Mouse (Mus musculus) neural tube, embryonic 14.5 days (tissue): ENCODE data around the gene Agpat4. TPM values are rescaled to one million over a fixed set of nuclear protein-coding genes. Genes with fewer than 3 reads are reported as not detected.

Experiments
- ATAC-seq: fragments of 200-750 bp; cut with Nextera tagmentation; 2 replicates; pipeline ENCODE4 v1.8.0; 2017; ENCODE audit warnings: low read depth, mild to moderate bottlenecking, moderate TSS enrichment, moderate library complexity
- H3K27ac ChIP-seq: fragments of 300-500 bp; sonication (generic); 2 replicates; pipeline ENCODE4 v1.5.1; 2014; ENCODE audit warnings: low read depth, mild to moderate bottlenecking, control low read depth, low read length, moderate library complexity, mixed read lengths
- H3K27me3 ChIP-seq: fragments of 300-500 bp; sonication (generic); 2 replicates; pipeline ENCODE4 v1.6.1; 2014; ENCODE audit warnings: low read length; ENCODE audit not compliant: control insufficient read depth, insufficient read depth
- H3K36me3 ChIP-seq: fragments of 300-500 bp; sonication (generic); 2 replicates; pipeline ENCODE4 v1.6.1; 2014; ENCODE audit warnings: low read length, mixed read lengths; ENCODE audit not compliant: control insufficient read depth, insufficient read depth
- H3K4me1 ChIP-seq: fragments of 300-500 bp; sonication (generic); 2 replicates; pipeline ENCODE4 v1.6.1; 2014; ENCODE audit warnings: low read length; ENCODE audit not compliant: control insufficient read depth, insufficient read depth
- H3K4me2 ChIP-seq: fragments of 300-500 bp; sonication (generic); 2 replicates; pipeline ENCODE4 v1.6.1; 2014; ENCODE audit warnings: mild to moderate bottlenecking, low read depth, low read length, control low read depth
- H3K4me3 ChIP-seq: fragments of 300-500 bp; sonication (generic); 2 replicates; pipeline ENCODE4 v1.5.1; 2014; ENCODE audit warnings: low read depth, low read length, control low read depth, mixed read lengths
- H3K9ac ChIP-seq: fragments of 300-500 bp; sonication (generic); replicated peaks from 2 replicates; pipeline ENCODE4 v1.6.1; 2014; ENCODE audit warnings: low read depth, mild to moderate bottlenecking, control low read depth, low read length, mixed read lengths
- H3K9me3 ChIP-seq: fragments of 300-500 bp; sonication (generic); 2 replicates; pipeline ENCODE4 v1.6.1; 2016; ENCODE audit warnings: low read length; ENCODE audit not compliant: control insufficient read depth
- WGBS: fragments of 180-500 bp; shearing (Covaris S2); extraction: QIAGEN DNeasy Blood & Tissue Kit; methylation state at CpG from one replicate; pipeline ENCODE4 v1.1.7; 2014; 5-methylcytosine and 5-hydroxymethylcytosine counted together
- polyA plus RNA-seq: library from polyadenylated mRNA; unstranded; fragments of >200 nt; fragmentation: Nextera tagmentation; extraction: Ambion mirVana; gene quantifications from 2 replicates; pipeline ENCODE4 v1.2.1, GENCODE M21; 2014

Gene Agpat4
- polyA plus RNA-seq, 1 experiment from 2014 or later: 36.5 TPM

DNA sequence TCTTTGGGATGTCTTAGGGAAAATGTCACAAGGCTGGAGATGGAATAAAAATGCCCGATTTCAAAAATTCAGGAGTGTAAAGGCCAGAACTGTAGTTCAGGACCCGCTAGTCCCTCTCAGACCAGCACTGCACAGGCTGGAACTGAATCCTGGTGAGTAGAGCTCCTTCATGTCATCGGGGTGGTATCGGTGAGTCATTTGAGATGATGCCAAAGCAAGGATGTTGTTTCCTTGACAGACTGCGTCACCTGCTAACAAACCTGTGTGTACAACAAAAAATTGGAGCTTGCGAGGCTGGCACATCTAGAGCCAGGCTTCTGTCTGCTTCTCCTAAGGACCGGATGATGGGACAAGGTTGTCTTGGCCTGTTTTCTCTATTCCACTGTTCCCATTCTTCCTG, 13.1 kb downstream of the Agpat4 start:
- WGBS: 95% methylated on average over 7 of the region's 7 CpGs
- H3K4me3 ChIP-seq: no peak overlapping the region
- H3K27me3 ChIP-seq: no peaks in the 10 kb centered on the region
- H3K9me3 ChIP-seq: no peaks in the 10 kb centered on the region
- no peak overlapping the region for H3K9ac ChIP-seq
- 0 out of 2 replicates have a peak, but pooled peaks cover 3% of the 10 kb centered on the region for H3K36me3 ChIP-seq
- no peak for ATAC-seq
- no peak overlapping the region for H3K4me2 ChIP-seq
- H3K27ac ChIP-seq: no peak overlapping the region
- H3K4me1 ChIP-seq: no peaks in the 10 kb centered on the region

DNA sequence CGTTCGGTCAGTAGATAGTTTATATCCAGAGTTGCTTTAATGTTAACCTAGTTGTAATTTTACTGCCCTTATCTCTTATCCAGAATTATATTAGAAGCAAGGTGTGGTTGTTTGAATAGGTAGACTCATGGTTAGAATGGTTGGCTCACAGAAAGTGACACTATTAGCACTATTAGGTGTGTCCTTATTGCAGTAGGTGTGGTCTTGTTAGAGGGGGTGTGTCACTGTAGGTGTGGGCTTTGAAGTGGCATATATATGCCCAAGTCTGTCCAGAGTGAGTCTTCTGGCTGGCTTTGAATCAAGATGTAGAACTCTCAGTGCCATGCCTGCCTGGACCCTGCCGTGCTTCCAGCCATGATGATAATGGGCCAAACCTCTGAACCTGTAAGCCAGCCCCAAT, 14.4 kb downstream of the Agpat4 start:
- no peak for ATAC-seq

DNA sequence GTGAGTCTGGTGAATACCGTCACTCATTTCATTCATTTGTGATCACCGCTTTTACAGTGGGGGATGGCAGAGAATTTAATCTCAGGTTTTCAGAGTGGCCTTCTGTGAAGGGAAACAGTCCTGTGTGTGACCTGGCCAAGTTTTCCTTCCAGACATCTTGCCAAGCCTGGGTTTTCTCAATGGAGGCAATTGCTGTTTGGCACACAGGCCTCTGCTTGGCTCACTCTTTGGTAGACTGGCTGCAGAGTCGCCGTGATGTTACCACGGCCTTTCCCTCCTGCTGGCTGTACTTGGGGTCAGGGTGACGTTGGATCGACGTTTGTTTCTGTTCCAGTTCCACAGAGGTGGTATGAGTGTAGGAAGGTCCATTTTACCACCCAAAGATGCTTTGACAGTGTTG, 15.5 kb downstream of the Agpat4 start:
- 91% methylated on average over 8 of the region's 8 CpGs for WGBS
- H3K9me3 ChIP-seq: no peaks in the 10 kb centered on the region
- H3K4me2 ChIP-seq: no peak overlapping the region
- no peaks in the 10 kb centered on the region for H3K4me1 ChIP-seq
- H3K9ac ChIP-seq: no peak overlapping the region
- ATAC-seq: no peak
- H3K4me3 ChIP-seq: no peak overlapping the region
- no peak overlapping the region for H3K27ac ChIP-seq
- H3K27me3 ChIP-seq: no peaks in the 10 kb centered on the region
- H3K36me3 ChIP-seq: 0 out of 2 replicates have a peak, but pooled peaks cover 3% of the 10 kb centered on the region

More for the DNA sequence above, 14.4 kb downstream of the Agpat4 start:
- Histone ChIP-seq H3K4me3 (no peak overlapping the region), H3K9ac (no peak overlapping the region), H3K4me2 (no peak overlapping the region), H3K27me3 (no peaks in the 10 kb centered on the region), H3K27ac (no peak overlapping the region), H3K36me3 (0 out of 2 replicates have a peak, but pooled peaks cover 3% of the 10 kb centered on the region), H3K9me3 (no peaks in the 10 kb centered on the region), H3K4me1 (no peaks in the 10 kb centered on the region)
- 95% methylated on average over 3 of the region's 3 CpGs for WGBS

DNA sequence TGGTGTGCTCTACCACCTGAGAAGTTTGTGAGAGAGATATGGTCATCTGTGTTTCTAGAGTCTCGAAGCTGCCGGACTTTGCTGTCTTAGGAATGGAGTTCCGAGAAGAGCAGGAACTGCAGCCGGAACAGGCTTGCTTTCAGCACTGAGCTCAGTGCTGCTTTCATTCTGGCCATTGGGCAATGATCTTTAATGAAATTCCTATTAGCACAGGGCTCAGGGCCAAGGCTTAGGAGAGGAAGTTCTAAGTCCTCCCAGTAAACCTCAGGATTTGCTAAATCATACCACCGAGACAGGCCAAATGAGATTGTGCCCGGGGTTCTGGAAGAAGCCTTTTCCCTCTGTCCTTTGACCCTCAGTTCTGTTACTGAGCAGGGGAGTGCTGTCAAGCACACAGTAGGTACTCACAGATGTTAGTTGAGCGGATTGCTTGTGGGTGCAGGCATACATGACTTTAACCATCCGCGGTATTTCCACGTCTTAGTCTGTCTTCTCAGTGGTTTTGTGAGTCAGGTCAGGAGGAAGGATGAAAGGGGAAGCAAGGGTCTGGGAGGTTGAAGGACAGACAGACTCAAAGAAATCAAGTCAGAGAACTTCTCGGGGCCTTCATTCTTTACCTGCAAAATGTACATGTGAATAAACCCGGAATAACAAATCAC, 16.6 kb downstream of the Agpat4 start:
- Histone ChIP-seq H3K9ac (no peak overlapping the region), H3K27ac (no peak overlapping the region), H3K9me3 (no peaks in the 10 kb centered on the region), H3K36me3 (0 out of 2 replicates have a peak, but pooled peaks cover 3% of the 10 kb centered on the region), H3K27me3 (no peaks in the 10 kb centered on the region), H3K4me1 (no peaks in the 10 kb centered on the region), H3K4me2 (no peak overlapping the region), H3K4me3 (no peak overlapping the region)
- WGBS: 94% methylated on average over 12 of the region's 12 CpGs
- ATAC-seq: no peak

DNA sequence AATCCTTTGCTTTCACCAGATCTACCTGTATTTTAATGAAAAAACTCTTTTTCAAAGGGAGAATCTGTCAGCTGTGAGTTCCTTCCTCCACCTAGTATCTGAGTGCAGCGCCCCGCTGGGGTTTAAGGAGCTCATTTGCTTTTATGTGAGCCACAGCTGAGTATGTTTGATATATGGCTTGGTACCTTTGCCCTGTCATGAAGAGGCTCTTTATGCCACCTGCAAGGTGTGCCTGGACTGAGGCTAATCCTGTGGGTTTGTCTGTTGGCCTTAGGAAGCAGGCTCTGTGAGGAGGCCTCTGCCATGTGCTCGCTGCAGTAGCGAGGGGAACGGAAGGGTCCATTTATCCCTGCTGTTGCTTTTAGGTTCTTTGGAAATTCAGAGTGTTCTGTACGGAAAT, 19.9 kb downstream of the Agpat4 start:
- Histone ChIP-seq H3K4me3 (no peak overlapping the region), H3K36me3 (no peaks in the 10 kb centered on the region), H3K9ac (no peak overlapping the region), H3K4me1 (no peaks in the 10 kb centered on the region), H3K27ac (no peak overlapping the region), H3K27me3 (no peaks in the 10 kb centered on the region), H3K4me2 (no peak overlapping the region), H3K9me3 (no peaks in the 10 kb centered on the region)
- no peak for ATAC-seq
- 93% methylated on average over 6 of the region's 6 CpGs for WGBS

DNA sequence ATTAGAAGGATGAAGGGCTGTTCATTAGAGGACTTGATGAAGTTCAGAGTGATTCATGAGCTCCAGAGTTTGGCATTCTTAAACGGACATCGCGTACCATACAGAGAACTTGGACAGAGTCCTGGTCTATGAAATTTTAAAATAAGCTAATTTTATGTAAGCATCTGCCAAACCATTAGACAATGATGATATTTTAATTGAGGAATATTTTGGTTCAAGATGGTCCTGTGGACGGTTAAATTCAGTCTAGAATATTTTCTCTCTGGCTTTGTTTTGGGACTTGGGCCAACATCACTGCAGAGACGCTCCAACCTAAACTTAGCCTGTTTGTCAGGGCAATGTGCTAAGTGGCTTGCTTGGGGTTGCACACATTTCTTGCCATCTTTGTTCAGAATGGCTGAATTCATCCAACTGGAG, 25.5 kb downstream of the Agpat4 start:
- Histone ChIP-seq H3K4me3 (no peak overlapping the region), H3K4me1 (no peaks in the 10 kb centered on the region), H3K27ac (no peak overlapping the region), H3K27me3 (no peaks in the 10 kb centered on the region), H3K4me2 (no peak overlapping the region), H3K9me3 (no peaks in the 10 kb centered on the region), H3K9ac (no peak overlapping the region), H3K36me3 (no peaks in the 10 kb centered on the region)
- WGBS: 84% methylated on average over 5 of the region's 5 CpGs
- ATAC-seq: no peak

DNA sequence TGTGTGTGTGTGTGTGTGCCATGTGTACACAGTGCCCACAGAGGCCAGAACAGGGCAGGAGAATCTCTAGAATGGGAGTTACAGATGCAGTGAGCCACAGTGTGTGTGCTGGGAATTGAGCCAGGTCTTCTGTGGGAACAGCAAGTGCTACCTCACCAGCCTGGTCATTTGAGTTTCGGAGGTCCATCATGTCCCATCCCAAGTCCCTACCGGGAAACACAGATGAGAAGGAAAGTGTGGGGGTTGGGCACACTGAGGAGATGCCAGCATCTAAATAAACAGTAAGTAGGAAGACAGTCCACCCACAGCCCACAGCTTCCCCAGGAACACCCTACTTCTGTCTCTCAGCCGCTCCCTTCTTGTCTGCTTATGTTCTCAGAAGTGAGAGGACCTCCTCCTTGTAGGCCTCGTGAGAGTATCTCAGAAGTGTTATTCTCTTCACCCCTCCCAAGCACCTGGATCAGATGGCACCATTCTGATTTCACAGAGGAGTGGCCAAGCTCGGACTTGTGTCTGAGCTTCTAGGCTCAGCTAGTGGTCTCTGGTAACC, 27.7 kb downstream of the Agpat4 start:
- no peak for ATAC-seq
- Histone ChIP-seq H3K9me3 (no peaks in the 10 kb centered on the region), H3K4me2 (no peak overlapping the region), H3K4me3 (no peak overlapping the region), H3K4me1 (no peaks in the 10 kb centered on the region), H3K9ac (no peak overlapping the region), H3K27ac (no peak overlapping the region), H3K27me3 (no peaks in the 10 kb centered on the region), H3K36me3 (no peaks in the 10 kb centered on the region)
- WGBS: 92% methylated on average over 5 of the region's 5 CpGs

DNA sequence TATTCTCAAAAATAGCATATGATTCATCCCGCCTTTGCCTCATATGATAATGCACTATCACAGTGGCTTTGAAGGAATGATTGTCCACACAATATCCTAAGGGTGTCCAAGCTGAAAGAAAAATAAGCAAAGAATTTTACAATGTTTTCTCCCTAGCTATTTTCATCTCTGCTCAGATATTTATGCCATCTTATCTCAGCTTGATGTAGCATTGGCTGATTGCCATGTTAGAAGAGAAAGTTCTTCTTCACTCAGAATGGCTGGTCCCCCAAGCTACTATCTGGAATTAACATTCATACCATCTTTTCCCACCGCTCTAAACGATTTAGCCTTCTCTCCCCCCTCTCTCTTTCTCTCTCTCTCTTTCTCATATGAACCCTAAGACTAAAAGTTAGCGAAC, 29.3 kb downstream of the Agpat4 start:
- Histone ChIP-seq H3K4me1 (no peaks in the 10 kb centered on the region), H3K27ac (no peak overlapping the region), H3K36me3 (0 out of 2 replicates have a peak, but pooled peaks cover 3% of the 10 kb centered on the region), H3K9me3 (no peaks in the 10 kb centered on the region), H3K4me2 (no peak overlapping the region), H3K27me3 (no peaks in the 10 kb centered on the region), H3K9ac (no peak overlapping the region), H3K4me3 (no peak overlapping the region)
- WGBS: 96% methylated on average over 4 of the region's 4 CpGs
- ATAC-seq: no peak

DNA sequence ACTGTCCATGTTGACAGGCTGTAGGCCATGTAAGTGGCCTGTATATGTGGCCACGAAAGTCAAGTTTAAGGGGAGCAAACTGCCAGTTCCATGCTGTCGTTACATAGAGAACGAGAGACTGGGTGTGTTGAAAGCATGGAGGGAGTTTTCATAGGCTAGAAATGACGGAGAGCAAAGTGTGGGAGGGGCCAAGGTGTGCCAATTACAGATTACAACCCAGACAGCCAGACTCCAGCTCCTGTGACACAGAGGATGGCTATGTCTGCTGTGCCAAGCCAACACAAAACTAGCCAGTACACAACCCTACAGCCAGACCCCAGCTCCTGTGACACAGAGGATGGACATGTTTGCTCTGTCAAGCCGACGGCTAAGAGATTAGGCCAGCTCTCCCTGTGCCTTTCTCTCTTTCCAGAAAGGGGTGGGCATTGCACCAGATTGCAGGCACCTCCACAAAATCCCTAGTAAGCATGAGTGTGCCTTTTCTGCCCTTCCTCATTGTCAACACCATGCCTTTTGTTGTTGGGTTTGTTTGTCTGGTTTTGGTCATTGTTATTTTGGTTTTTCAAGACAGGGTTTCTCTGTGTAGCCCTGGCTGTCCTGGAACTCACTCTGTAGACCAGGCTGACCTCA, 30.8 kb downstream of the Agpat4 start:
- no peak overlapping the region for H3K27ac ChIP-seq
- H3K4me2 ChIP-seq: no peak overlapping the region
- WGBS: 93% methylated on average over 6 of the region's 6 CpGs
- no peaks in the 10 kb centered on the region for H3K9me3 ChIP-seq
- no peak for ATAC-seq
- no peak overlapping the region for H3K9ac ChIP-seq
- H3K27me3 ChIP-seq: no peaks in the 10 kb centered on the region
- H3K4me3 ChIP-seq: no peak overlapping the region
- no peaks in the 10 kb centered on the region for H3K4me1 ChIP-seq
- peaks cover 7% of the 10 kb centered on the region; the same call in 1 of the 2 replicates for H3K36me3 ChIP-seq
